Mouse (Mus musculus): ENCODE data around the gene Cdc42bpg. TPM values are rescaled to one million over a fixed set of nuclear protein-coding genes. Genes with fewer than 3 reads are reported as not detected.
"Not testable (repeated sequence)": the region's sequence is repeated elsewhere in the genome, so short reads cannot be mapped to it uniquely, and the experiment has no call there.

The Cdc42bpg gene
- total RNA-seq, 2 experiments from 2014 or later, result 2.7 to 3.1 TPM

GRCm38 (mm10) chr19:6275740-6276389 lies 30.4 kb upstream of the Cdc42bpg start:
- no peak for DNase-seq (ENCODE audit: low spot score in 2 of 2)
- intact Hi-C loops (cut with DNase I), result no loop called here

GRCm38 (mm10) chr19:6276426-6277421 lies 29.5 kb upstream of the Cdc42bpg start, which contains the start of gene Ehd1:
TSS of gene Ehd1 (plus strand) at chr19:6276725.
- peak; percentile 97 to 98 for DNase-seq (ENCODE audit: low spot score in 2 of 2)
- intact Hi-C loops (cut with DNase I), result no loop called here

DNA sequence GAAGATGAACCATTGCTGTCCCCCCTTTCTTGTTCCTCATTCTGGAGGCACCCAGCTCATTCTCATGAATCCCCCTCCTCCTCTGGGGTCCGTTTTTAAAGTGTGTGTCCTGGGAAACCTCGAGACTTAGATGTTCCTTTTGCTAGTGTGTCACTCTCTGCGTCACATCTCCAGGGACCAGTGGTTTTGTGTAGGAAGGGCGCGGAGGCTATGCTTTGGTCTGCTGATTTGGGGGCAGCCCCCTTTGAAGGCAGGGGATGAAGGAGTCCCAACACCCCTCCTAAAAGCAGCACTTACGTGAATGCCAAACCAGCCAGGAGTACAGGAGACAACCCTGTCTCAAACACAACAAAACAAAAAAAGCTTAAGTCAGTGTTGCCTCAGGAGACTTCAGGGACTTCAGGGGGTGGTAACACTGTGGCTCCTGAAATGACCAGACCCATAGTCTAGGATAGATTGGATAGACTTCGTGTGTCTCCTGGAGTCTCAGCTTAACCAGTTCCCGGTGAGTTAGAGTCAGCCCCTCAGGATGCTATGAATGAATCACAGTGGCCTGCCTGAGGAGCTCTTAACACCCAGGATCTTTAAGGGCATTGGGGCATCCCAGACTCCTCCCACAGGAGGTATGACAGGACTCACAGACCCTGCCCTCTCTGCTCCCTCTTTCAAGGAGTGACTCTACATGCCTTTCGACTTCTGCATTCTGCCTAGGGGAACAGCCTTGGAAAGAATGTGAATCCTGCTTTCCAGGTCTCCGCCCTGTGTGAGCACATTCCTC lies 28.4 kb upstream of the Cdc42bpg start:
- no peak for DNase-seq (ENCODE audit: low spot score in 2 of 2)
- intact Hi-C loops (cut with DNase I), result no loop called here

- intact Hi-C loops (cut with DNase I), result no loop called here
- DNase-seq (ENCODE audit: low spot score in 2 of 2), result no peak
Observed at GRCm38 (mm10) chr19:6278439-6279073, 27.7 kb upstream of the Cdc42bpg start.

- no peak for DNase-seq (ENCODE audit: low spot score in 2 of 2)
- intact Hi-C loops (cut with DNase I), result no loop called here
Observed at GRCm38 (mm10) chr19:6279481-6280144, 26.6 kb upstream of the Cdc42bpg start.

- DNase-seq (ENCODE audit: low spot score in 2 of 2), result no peak
- intact Hi-C loops (cut with DNase I), result no loop called here
Observed at GRCm38 (mm10) chr19:6280554-6280953, 25.7 kb upstream of the Cdc42bpg start.

GRCm38 (mm10) chr19:6281122-6282020 lies 24.9 kb upstream of the Cdc42bpg start:
- no peak for DNase-seq (ENCODE audit: low spot score in 2 of 2)
- intact Hi-C loops (cut with DNase I), result no loop called here

DNA sequence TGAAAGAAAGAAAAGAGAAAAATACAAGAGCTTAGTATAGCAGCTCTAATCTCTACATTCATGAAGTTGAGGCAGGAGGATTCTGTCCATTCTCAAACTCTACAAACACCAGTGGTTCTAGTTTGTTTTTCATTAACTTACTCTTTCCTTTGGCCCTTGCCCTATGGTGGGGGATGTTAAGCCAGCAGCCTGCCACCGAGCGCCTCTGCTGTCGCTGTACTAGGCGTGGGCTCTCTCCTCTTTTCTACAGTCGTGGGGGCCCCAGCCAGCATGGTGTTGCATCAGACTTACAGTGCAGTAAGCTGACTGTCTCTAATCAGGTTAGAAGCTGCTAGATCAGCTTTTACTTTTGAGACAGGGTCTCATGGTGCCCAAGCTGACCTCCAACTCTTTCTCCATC lies 23.3 kb upstream of the Cdc42bpg start:
- intact Hi-C loops (cut with DNase I), result no loop called here
- DNase-seq (ENCODE audit: low spot score in 2 of 2), result no peak

GRCm38 (mm10) chr19:6284502-6284901 lies 21.8 kb upstream of the Cdc42bpg start:
- intact Hi-C loops (cut with DNase I), result no loop called here

GRCm38 (mm10) chr19:6285226-6285625 lies 21.0 kb upstream of the Cdc42bpg start:
- DNase-seq (ENCODE audit: low spot score in 2 of 2), result no peak
- intact Hi-C loops (cut with DNase I), result no loop called here

More at GRCm38 (mm10) chr19:6284502-6284901, 21.8 kb upstream of the Cdc42bpg start:
- no peak for DNase-seq (ENCODE audit: low spot score in 2 of 2)

GRCm38 (mm10) chr19:6285632-6286433 lies 20.4 kb upstream of the Cdc42bpg start:
- no peak for DNase-seq (ENCODE audit: low spot score in 2 of 2)
- intact Hi-C loops (cut with DNase I), result no loop called here

- no peak for DNase-seq (ENCODE audit: low spot score in 2 of 2)
- intact Hi-C loops (cut with DNase I), result no loop called here
Observed at GRCm38 (mm10) chr19:6286434-6287401, 19.5 kb upstream of the Cdc42bpg start.

- intact Hi-C loops (cut with DNase I), result no loop called here
- DNase-seq (ENCODE audit: low spot score in 2 of 2), result no peak
Observed at GRCm38 (mm10) chr19:6288236-6288894, 17.9 kb upstream of the Cdc42bpg start.

DNA sequence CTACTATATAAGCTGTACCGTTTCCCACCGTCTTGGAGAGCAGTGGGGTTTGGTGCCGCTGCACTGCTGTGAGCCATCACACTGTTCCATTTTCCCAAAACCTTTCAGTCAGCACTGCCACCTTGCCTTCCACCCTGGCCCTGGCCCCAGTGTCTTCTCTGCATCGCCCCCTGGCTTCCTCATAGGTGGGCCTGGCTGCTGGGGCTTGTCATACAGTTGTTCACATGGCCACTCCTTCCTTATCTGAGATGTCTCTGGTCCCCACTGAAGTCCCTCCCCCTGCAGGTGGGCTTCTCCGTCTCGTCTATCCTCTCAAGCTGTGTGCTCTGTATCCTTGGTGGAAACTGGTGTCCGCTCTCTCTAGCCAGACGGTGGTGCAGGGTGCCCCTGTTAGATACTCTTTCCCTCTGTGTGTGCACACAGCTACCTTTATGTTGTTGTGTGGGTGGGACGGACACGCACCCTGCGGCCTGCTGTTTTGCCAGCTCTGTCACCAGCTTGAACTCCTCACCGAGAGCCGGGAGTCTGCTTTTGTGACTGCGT lies 16.5 kb upstream of the Cdc42bpg start:
- intact Hi-C loops (cut with DNase I), result no loop called here
- DNase-seq (ENCODE audit: low spot score in 2 of 2), result no peak

- intact Hi-C loops (cut with DNase I); DNase-seq (ENCODE audit: low spot score in 2 of 2): not testable (repeated sequence)
Observed at GRCm38 (mm10) chr19:6290720-6291116, 15.5 kb upstream of the Cdc42bpg start.
